Mouse (Mus musculus) heart, embryonic 12.5 days (tissue): Measurements from ENCODE around the gene 1700025G04Rik. TPM values are rescaled to one million over a fixed set of nuclear protein-coding genes. Genes with fewer than 3 reads are reported as not detected.

Experiments used
- ATAC-seq: fragments of 200-750 bp; cut with Nextera tagmentation; 2 replicates; pipeline ENCODE4 v1.8.0; 2017; ENCODE audit warnings: moderate TSS enrichment, moderate library complexity; ENCODE audit not compliant: insufficient number of reproducible peaks, low FRiP score
- H3K27ac ChIP-seq: fragments of 300-500 bp; sonication (generic); 2 replicates; pipeline ENCODE4 v1.5.1; 2016; ENCODE audit warnings: mild to moderate bottlenecking, moderate library complexity; ENCODE audit not compliant: poor library complexity, severe bottlenecking
- H3K27me3 ChIP-seq: fragments of 300-500 bp; sonication (generic); replicated peaks from 2 replicates; pipeline ENCODE4 v1.6.1; 2016; ENCODE audit warnings: mild to moderate bottlenecking, moderate library complexity
- H3K36me3 ChIP-seq: fragments of 300-500 bp; sonication (generic); 2 replicates; pipeline ENCODE4 v1.6.1; 2016; ENCODE audit warnings: mild to moderate bottlenecking, moderate library complexity
- H3K4me1 ChIP-seq: fragments of 300-500 bp; sonication (generic); replicated peaks from 2 replicates; pipeline ENCODE4 v1.6.1; 2016; ENCODE audit warnings: mild to moderate bottlenecking
- H3K4me2 ChIP-seq: fragments of 300-500 bp; sonication (generic); 2 replicates; pipeline ENCODE4 v1.6.1; 2016; ENCODE audit warnings: mild to moderate bottlenecking, moderate library complexity
- H3K4me3 ChIP-seq: fragments of 300-500 bp; sonication (generic); 2 replicates; pipeline ENCODE4 v1.5.1; 2016; ENCODE audit warnings: mild to moderate bottlenecking
- H3K9ac ChIP-seq: fragments of 300-500 bp; sonication (generic); 2 replicates; pipeline ENCODE4 v1.6.1; 2016; ENCODE audit warnings: mild to moderate bottlenecking, moderate library complexity
- H3K9me3 ChIP-seq: fragments of 300-500 bp; sonication (generic); replicated peaks from 2 replicates; pipeline ENCODE4 v1.6.1; 2016; ENCODE audit warnings: mild to moderate bottlenecking, moderate library complexity
- WGBS: fragments of 180-500 bp; shearing (Covaris S2); methylation state at CpG from one replicate; pipeline ENCODE4 v1.1.7; 2016; 5-methylcytosine and 5-hydroxymethylcytosine counted together
- polyA plus RNA-seq: library from polyadenylated mRNA; unstranded; fragments of >200 nt; fragmentation: Nextera tagmentation; extraction: Ambion mirVana; gene quantifications from 2 replicates; pipeline ENCODE4 v1.2.1, GENCODE M21; 2016

The 1700025G04Rik gene
- polyA plus RNA-seq, 1 experiment from 2014 or later, result 28.4 TPM

- WGBS, result 90% methylated on average over 6 of the region's 6 CpGs
Measured at GRCm38 (mm10) chr1:152075725-152076124, 14.2 kb downstream of the 1700025G04Rik start.

DNA sequence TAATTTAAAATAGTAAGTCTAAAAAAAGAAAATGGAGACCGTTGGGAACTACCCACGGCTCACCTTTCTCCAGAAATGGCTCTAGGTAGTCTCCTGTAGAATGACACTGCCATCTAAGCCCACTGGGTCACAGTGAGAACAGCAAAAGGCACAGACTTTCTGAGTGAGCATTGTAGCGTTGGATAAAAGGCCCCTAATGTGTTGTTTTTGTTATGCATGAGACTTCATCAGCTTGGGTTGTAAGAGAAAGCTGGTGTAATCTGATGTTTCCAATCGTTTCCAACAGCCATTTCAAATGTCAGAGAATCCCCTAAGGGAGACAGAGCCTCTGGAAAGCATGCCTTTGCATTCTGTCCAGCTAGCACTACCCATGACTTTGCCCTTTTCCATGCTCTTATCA lies 19.5 kb downstream of the 1700025G04Rik start:
- H3K36me3 ChIP-seq, result no peaks in the 10 kb centered on the region
- no peak overlapping the region for H3K27ac ChIP-seq
- no peak overlapping the region for H3K9ac ChIP-seq
- H3K27me3 ChIP-seq, result no peaks in the 10 kb centered on the region
- H3K4me1 ChIP-seq, result peaks cover 22% of the 10 kb centered on the region
- 61% methylated on average over 4 of the region's 4 CpGs for WGBS
- no peak overlapping the region for H3K4me3 ChIP-seq
- no peaks in the 10 kb centered on the region for H3K9me3 ChIP-seq
- ATAC-seq, result no peak
- no peak overlapping the region for H3K4me2 ChIP-seq

More at GRCm38 (mm10) chr1:152075725-152076124, 14.2 kb downstream of the 1700025G04Rik start:
- Histone ChIP-seq H3K4me1 (peaks cover 13% of the 10 kb centered on the region), H3K4me3 (no peak overlapping the region), H3K9me3 (no peaks in the 10 kb centered on the region), H3K4me2 (no peak overlapping the region), H3K27ac (no peak overlapping the region), H3K9ac (no peak overlapping the region), H3K27me3 (no peaks in the 10 kb centered on the region), H3K36me3 (no peaks in the 10 kb centered on the region)
- ATAC-seq, result no peak

GRCm38 (mm10) chr1:152069745-152070144 lies 20.2 kb downstream of the 1700025G04Rik start:
- WGBS, result 84% methylated on average over 7 of the region's 7 CpGs
- Histone ChIP-seq H3K9ac (no peak overlapping the region), H3K4me1 (peaks cover 22% of the 10 kb centered on the region), H3K36me3 (no peaks in the 10 kb centered on the region), H3K27me3 (no peaks in the 10 kb centered on the region), H3K9me3 (no peaks in the 10 kb centered on the region), H3K4me3 (no peak overlapping the region), H3K27ac (no peak overlapping the region), H3K4me2 (no peak overlapping the region)
- ATAC-seq, result no peak

DNA sequence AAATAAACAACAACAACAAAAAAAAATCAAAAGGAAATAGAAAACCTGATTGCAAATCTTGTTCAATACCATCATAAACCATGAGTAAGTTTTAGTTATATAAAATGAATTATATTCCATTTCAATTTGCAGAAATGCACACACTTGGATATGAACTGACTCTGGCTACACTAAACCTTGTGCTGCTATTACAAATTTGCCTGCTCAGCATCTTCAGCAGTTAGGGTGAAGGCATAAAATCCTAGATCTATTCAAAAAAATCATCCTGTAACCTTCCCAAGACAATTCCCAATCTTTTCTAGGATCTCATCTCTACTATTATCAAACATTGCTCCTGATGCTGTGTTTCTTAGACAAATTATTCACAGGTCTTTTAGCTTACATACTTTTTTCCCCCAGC lies 22.0 kb downstream of the 1700025G04Rik start:
- no peak overlapping the region for H3K4me2 ChIP-seq

DNA sequence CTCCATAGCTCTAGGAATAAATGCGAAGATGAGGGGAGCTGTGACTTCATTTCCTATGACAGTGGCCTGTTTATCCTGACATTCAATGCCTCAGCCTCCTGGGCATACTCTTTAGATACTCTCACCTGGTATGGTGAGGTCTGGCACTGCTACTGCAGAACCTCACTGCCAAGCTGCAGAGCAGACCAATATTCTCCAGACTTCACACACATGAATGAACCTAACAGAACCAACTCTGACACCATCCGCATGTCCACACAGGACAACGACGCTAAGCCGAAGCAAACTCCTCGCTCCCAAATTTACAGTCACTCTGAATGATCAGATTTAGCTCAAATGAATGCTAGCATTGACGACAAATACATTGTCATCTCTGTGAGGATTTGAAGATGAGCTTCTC lies 24.4 kb downstream of the 1700025G04Rik start:
- Histone ChIP-seq H3K27ac (no peak overlapping the region), H3K9ac (no peak overlapping the region), H3K4me3 (no peak overlapping the region), H3K9me3 (no peaks in the 10 kb centered on the region), H3K36me3 (no peaks in the 10 kb centered on the region), H3K4me1 (peaks cover 13% of the 10 kb centered on the region), H3K27me3 (no peaks in the 10 kb centered on the region), H3K4me2 (no peak overlapping the region)
- WGBS, result 91% methylated on average over 7 of the region's 7 CpGs
- ATAC-seq, result no peak

More for the DNA sequence above, 22.0 kb downstream of the 1700025G04Rik start:
- no peak for ATAC-seq
- no peaks in the 10 kb centered on the region for H3K27me3 ChIP-seq
- H3K36me3 ChIP-seq, result no peaks in the 10 kb centered on the region
- H3K9ac ChIP-seq, result no peak overlapping the region
- H3K4me1 ChIP-seq, result peaks cover 19% of the 10 kb centered on the region
- no peaks in the 10 kb centered on the region for H3K9me3 ChIP-seq
- no peak overlapping the region for H3K27ac ChIP-seq
- H3K4me3 ChIP-seq, result no peak overlapping the region

DNA sequence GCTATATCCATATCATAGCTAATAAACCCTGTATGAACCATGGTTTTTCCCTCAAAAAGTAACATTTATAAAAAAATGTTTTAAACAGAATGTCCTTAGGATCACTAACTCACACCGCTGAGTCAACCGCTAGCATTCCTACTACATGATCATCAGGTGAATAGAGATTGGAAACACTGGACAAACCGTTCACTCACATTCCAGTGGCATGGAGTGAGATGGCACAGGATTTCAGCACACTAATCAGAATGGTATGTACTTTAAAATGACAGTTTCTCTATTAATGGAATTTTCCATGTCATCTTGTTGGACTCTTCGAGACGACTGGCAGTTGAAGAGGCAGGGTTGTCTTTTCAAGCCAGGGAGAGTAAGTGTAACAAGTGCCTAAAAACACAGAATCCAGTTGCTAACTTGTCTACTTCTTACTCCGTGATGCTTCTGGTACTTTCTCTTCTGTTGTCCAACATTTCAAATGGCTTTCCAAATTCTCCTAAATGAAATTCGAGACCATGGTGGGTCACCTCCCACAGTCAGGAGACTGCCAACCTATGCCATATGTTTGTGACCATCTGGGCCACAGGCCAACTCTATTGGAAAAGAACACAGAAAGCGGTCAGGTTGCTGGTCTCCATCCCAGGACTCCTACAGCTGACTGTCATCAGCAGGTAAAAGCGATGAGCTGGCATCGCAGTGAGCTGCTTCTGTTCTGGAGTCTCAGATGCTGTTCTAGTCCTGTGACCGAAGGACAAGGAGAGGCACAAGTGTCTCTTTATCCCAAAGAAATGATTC lies 26.4 kb downstream of the 1700025G04Rik start:
- Histone ChIP-seq H3K9me3 (no peaks in the 10 kb centered on the region), H3K4me3 (no peak overlapping the region), H3K27ac (no peak overlapping the region; the same call in 1 of the 2 replicates), H3K9ac (no peak overlapping the region), H3K27me3 (no peaks in the 10 kb centered on the region), H3K4me2 (no peak overlapping the region), H3K36me3 (no peaks in the 10 kb centered on the region), H3K4me1 (0 out of 2 replicates have a peak, but pooled peaks cover 5% of the 10 kb centered on the region)
- 78% methylated on average over 11 of the region's 11 CpGs for WGBS
- ATAC-seq, result no peak

DNA sequence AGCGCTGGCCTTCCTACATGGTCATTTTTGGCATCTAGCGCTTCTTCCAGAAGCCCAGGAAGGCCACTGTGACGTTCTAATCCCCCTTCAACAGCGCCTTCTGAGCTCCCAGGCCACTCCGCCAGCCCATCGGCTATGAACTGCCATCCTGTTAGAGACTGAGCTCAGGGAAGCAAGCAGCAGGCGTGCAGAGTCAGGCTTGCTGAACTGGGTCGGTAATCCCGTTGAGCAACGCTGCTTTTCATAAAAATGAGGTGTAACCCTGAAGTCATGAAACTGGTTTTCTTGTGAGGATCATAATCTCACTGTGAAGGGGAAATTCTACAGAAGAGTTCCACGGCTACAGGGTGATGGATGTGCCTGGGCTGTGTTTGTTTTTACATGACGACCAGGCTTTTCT lies 28.2 kb downstream of the 1700025G04Rik start:
- no peaks in the 10 kb centered on the region for H3K27me3 ChIP-seq
- H3K9me3 ChIP-seq, result no peaks in the 10 kb centered on the region
- H3K4me1 ChIP-seq, result 0 out of 2 replicates have a peak, but pooled peaks cover 5% of the 10 kb centered on the region
- no peak for ATAC-seq
- no peaks in the 10 kb centered on the region for H3K36me3 ChIP-seq
- no peak overlapping the region for H3K9ac ChIP-seq
- H3K27ac ChIP-seq, result no peak overlapping the region
- H3K4me2 ChIP-seq, result no peak overlapping the region
- no peak overlapping the region for H3K4me3 ChIP-seq
- WGBS, result 82% methylated on average over 12 of the region's 12 CpGs

- Histone ChIP-seq H3K36me3 (no peaks in the 10 kb centered on the region), H3K4me3 (no peak overlapping the region), H3K9me3 (no peaks in the 10 kb centered on the region), H3K9ac (no peak overlapping the region), H3K4me2 (no peak overlapping the region), H3K27me3 (no peaks in the 10 kb centered on the region), H3K27ac (no peak overlapping the region), H3K4me1 (0 out of 2 replicates have a peak, but pooled peaks cover 5% of the 10 kb centered on the region)
- WGBS, result 68% methylated on average over 3 of the region's 3 CpGs
- no peak for ATAC-seq
Measured at GRCm38 (mm10) chr1:152060265-152060664, 29.7 kb downstream of the 1700025G04Rik start.

DNA sequence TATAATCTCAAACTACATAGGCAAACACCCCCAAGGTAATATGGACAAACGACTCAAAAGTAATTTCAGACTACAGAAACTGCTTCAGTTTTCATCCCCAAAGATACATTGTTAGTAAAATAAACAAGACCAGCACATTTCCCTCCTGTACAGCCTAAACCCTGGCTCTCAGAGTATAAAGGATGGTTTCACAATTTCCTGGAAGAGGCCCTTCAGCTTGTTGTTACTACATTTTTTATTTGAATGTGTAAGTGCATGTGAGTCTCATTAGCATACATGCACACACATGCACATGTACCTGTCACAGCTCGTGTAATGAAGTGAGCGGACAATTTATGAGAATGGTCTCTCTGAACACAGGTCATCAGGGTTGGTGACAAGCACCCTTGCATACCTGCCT lies 31.1 kb downstream of the 1700025G04Rik start:
- H3K4me2 ChIP-seq, result no peak overlapping the region
- H3K9ac ChIP-seq, result no peak overlapping the region
- no peaks in the 10 kb centered on the region for H3K36me3 ChIP-seq
- H3K4me1 ChIP-seq, result peaks cover 15% of the 10 kb centered on the region
- H3K9me3 ChIP-seq, result no peaks in the 10 kb centered on the region
- 80% methylated on average over 3 of the region's 3 CpGs for WGBS
- no peaks in the 10 kb centered on the region for H3K27me3 ChIP-seq
- no peak for ATAC-seq
- H3K27ac ChIP-seq, result no peak overlapping the region
- H3K4me3 ChIP-seq, result no peak overlapping the region

- peaks cover 62% of the 10 kb centered on the region for H3K4me1 ChIP-seq
- 62% methylated on average over 5 of the region's 5 CpGs for WGBS
- ATAC-seq, result no peak
Measured at GRCm38 (mm10) chr1:152053112-152053511, 36.8 kb downstream of the 1700025G04Rik start.

GRCm38 (mm10) chr1:152051858-152052257 lies 38.1 kb downstream of the 1700025G04Rik start:
- Histone ChIP-seq H3K4me2 (no peak overlapping the region), H3K9ac (no peak overlapping the region), H3K9me3 (no peaks in the 10 kb centered on the region), H3K27ac (no peak overlapping the region), H3K4me3 (no peak overlapping the region), H3K4me1 (peaks cover 62% of the 10 kb centered on the region), H3K27me3 (no peaks in the 10 kb centered on the region), H3K36me3 (no peaks in the 10 kb centered on the region)
- whole genome bisulfite sequencing, result 31% methylated on average over 9 of the region's 9 CpGs
- no peak for ATAC-seq

More at GRCm38 (mm10) chr1:152053112-152053511, 36.8 kb downstream of the 1700025G04Rik start:
- Histone ChIP-seq H3K9me3 (no peaks in the 10 kb centered on the region), H3K4me3 (no peak overlapping the region), H3K27me3 (no peaks in the 10 kb centered on the region), H3K27ac (no peak overlapping the region), H3K4me2 (no peak overlapping the region), H3K9ac (no peak overlapping the region), H3K36me3 (no peaks in the 10 kb centered on the region)
